Mouse (Mus musculus) midbrain, embryonic 10.5 days (tissue): ENCODE data around the gene Ankrd33. TPM values are rescaled to one million over a fixed set of nuclear protein-coding genes. Genes with fewer than 3 reads are reported as not detected.
"Not testable (repeated sequence)": the region's sequence is repeated elsewhere in the genome, so short reads cannot be mapped to it uniquely, and the experiment has no call there.

Experiments
- DNase-seq: peaks from one replicate; pipeline ENCODE4 v3.0.0-alpha.2; 2017; ENCODE audit warnings: low spot score
- H3K27ac ChIP-seq: fragments of 300-500 bp; sonication (generic); replicated peaks from 2 replicates; pipeline ENCODE4 v1.5.1; 2016; ENCODE audit warnings: mild to moderate bottlenecking
- H3K27me3 ChIP-seq: fragments of 300-500 bp; sonication (generic); 2 replicates; pipeline ENCODE4 v1.6.1; 2016; ENCODE audit warnings: low read depth, mild to moderate bottlenecking; ENCODE audit not compliant: poor library complexity, severe bottlenecking
- H3K36me3 ChIP-seq: fragments of 300-500 bp; sonication (generic); 2 replicates; pipeline ENCODE4 v1.6.1; 2016; ENCODE audit warnings: mild to moderate bottlenecking, moderate library complexity
- H3K4me1 ChIP-seq: fragments of 300-500 bp; sonication (generic); 2 replicates; pipeline ENCODE4 v1.6.1; 2016
- H3K4me3 ChIP-seq: fragments of 300-500 bp; sonication (generic); 2 replicates; pipeline ENCODE4 v1.5.1; 2016; ENCODE audit warnings: mild to moderate bottlenecking, moderate library complexity
- H3K9me3 ChIP-seq: fragments of 300-500 bp; sonication (generic); replicated peaks from 2 replicates; pipeline ENCODE4 v1.6.1; 2016; ENCODE audit warnings: mild to moderate bottlenecking
- WGBS: fragments of 180-500 bp; shearing (Covaris S2); methylation state at CpG from one replicate; pipeline ENCODE4 v1.1.7; 2016; 5-methylcytosine and 5-hydroxymethylcytosine counted together
- polyA plus RNA-seq: library from polyadenylated mRNA; unstranded; fragments of >200 nt; fragmentation: Nextera tagmentation; extraction: Ambion mirVana; gene quantifications from 2 replicates; pipeline ENCODE4 v1.2.1, GENCODE M21; 2016

Ankrd33 gene
- polyA plus RNA-seq, 1 experiment from 2014 or later = not detected

DNA sequence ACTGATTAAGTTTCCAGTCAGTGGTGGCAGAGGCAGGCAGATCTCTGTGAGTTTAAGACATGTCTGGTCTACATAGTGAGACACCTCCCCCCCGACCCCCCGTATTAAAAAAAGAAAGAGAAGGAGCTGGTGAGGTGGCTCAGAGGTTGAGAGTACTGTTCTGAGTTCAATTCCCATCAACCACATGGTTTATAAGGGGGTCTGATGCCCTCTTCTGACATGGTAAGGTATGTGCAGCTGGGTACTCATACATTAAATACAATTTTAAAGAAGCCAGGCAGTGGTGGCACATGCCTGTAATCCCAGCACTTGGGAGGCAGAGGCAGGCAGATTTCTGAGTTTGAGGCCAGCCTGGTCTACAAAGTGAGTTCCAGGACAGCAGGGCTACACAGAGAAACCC is 1.8 kb upstream of the Ankrd33 start:
- H3K4me3 ChIP-seq, H3K4me1 ChIP-seq, H3K36me3 ChIP-seq, H3K9me3 ChIP-seq, H3K27ac ChIP-seq: not testable (repeated sequence)
- WGBS = 93% methylated on average over 2 of the region's 2 CpGs
- H3K27me3 ChIP-seq = peaks cover 14% of the 10 kb centered on the region; the same call in 1 of the 2 replicates
- DNase-seq = peak; percentile 10

- no peak for DNase-seq
- Histone ChIP-seq H3K4me3 (no peak overlapping the region), H3K9me3 (0 out of 2 replicates have a peak, but pooled peaks cover 3% of the 10 kb centered on the region), H3K36me3 (no peaks in the 10 kb centered on the region), H3K4me1 (peaks cover 12% of the 10 kb centered on the region), H3K27me3 (0 out of 2 replicates have a peak, but pooled peaks cover 10% of the 10 kb centered on the region), H3K27ac (peak overlapping the region; percentile 33; the same call in 1 of the 2 replicates)
- WGBS = 70% methylated on average over 14 of the region's 14 CpGs
These were observed 3.0 kb downstream of the Ankrd33 start for GRCm38 (mm10) chr15:101118399-101119125.

DNA sequence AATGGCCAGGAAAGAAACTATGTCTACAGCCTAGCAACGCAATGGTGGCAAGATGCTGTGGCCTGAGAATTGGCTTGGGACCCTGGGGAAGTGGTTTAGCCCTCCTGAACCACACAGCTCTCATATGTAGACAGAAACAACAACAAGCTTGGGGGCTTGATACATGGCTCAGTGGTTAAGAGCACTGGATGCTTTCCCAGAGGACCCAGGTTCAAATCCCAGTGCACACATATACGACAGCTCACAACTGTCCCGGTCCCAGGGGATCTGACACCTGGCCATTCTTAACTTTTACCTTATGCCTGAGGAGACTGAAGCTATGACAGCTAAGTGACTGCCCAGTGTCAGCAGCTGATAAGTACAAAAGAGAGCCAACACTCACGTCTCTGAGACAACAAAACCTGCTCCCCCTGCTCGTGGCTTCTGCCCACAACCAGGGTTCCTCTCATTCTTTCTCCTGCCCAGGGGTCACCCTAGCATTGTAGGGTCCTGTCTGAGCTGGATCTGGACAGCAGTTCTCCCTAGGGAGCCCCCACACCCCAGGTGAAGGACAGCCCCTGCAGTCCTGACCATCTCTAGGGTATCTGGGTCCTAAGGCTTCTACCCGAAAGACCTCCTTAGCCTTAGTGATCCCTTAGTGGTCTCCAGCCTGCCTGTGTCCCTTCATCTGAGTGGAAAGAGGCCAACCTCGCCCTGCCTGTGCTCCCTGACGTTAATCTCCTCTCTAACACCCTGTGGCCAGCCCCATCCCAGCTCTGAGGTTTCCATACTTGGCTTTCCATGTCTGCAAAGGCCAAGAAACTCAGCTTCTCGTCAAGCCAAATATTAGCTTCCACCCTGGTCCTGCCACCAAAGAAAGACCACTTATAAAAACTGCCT is 6.1 kb downstream of the Ankrd33 start:
- Histone ChIP-seq H3K4me1 (peaks cover 12% of the 10 kb centered on the region), H3K4me3 (no peak overlapping the region), H3K36me3 (no peaks in the 10 kb centered on the region), H3K9me3 (no peaks in the 10 kb centered on the region; the same call in 1 of the 2 replicates), H3K27ac (no peak overlapping the region), H3K27me3 (peaks cover 27% of the 10 kb centered on the region)
- WGBS = 77% methylated on average over 9 of the region's 9 CpGs
- DNase-seq = peak; percentile 10

- 30% methylated on average over 2 of the region's 2 CpGs for WGBS
- no peak for DNase-seq
- peaks cover 33% of the 10 kb centered on the region for H3K27me3 ChIP-seq
- H3K4me1 ChIP-seq = peaks cover 16% of the 10 kb centered on the region
- H3K36me3 ChIP-seq = no peaks in the 10 kb centered on the region
- H3K9me3 ChIP-seq = no peaks in the 10 kb centered on the region; the same call in 1 of the 2 replicates
- H3K4me3 ChIP-seq = no peak overlapping the region
- no peak overlapping the region for H3K27ac ChIP-seq
These were observed 6.7 kb downstream of the Ankrd33 start for GRCm38 (mm10) chr15:101122290-101122589.

DNA sequence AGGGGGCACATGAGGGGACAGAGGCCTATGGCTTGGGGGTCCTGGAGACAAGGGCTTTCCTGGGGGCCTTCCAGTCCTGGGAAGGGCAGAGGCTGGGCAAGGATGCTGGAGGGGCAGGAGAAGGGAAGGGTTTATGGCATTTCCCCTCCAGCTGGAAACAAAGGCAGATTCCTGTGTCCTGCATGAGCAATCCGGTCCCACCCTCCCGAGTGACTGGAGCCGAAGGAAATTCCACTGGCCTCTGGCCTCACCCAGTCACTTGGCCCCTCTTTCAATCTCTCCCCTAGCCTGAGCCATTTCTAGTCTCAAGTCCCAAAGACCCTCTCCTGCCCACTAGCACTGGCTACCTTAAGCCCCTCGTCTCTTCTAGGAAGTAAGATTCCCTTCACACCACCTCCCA is 7.6 kb downstream of the Ankrd33 start:
- Histone ChIP-seq H3K4me1 (peaks cover 25% of the 10 kb centered on the region), H3K4me3 (no peak overlapping the region), H3K27ac (peak overlapping the region; percentile 2; the same call in 1 of the 2 replicates), H3K27me3 (peaks cover 42% of the 10 kb centered on the region), H3K9me3 (no peaks in the 10 kb centered on the region; the same call in 1 of the 2 replicates), H3K36me3 (no peaks in the 10 kb centered on the region)
- 83% methylated on average over 4 of the region's 4 CpGs for WGBS
- no peak for DNase-seq

GRCm38 (mm10) chr15:101125561-101125960 is 10.0 kb downstream of the Ankrd33 start:
- H3K27ac ChIP-seq = no peak overlapping the region
- 92% methylated on average over 6 of the region's 6 CpGs for WGBS
- no peak overlapping the region for H3K4me3 ChIP-seq
- peaks cover 35% of the 10 kb centered on the region for H3K4me1 ChIP-seq
- no peaks in the 10 kb centered on the region; the same call in 1 of the 2 replicates for H3K9me3 ChIP-seq
- H3K27me3 ChIP-seq = peaks cover 55% of the 10 kb centered on the region
- H3K36me3 ChIP-seq = no peaks in the 10 kb centered on the region
- no peak for DNase-seq

- no peak for DNase-seq
- 73% methylated on average over 12 of the region's 12 CpGs for WGBS
- peaks cover 69% of the 10 kb centered on the region for H3K27me3 ChIP-seq
- no peaks in the 10 kb centered on the region for H3K36me3 ChIP-seq
- H3K4me1 ChIP-seq = peaks cover 40% of the 10 kb centered on the region
- no peak overlapping the region for H3K27ac ChIP-seq
- no peaks in the 10 kb centered on the region; the same call in 1 of the 2 replicates for H3K9me3 ChIP-seq
- no peak overlapping the region for H3K4me3 ChIP-seq
These were observed 11.5 kb downstream of the Ankrd33 start for GRCm38 (mm10) chr15:101126876-101127544.

GRCm38 (mm10) chr15:101128181-101129089 is 12.9 kb downstream of the Ankrd33 start, which contains the start of gene Acvrl1:
TSS of gene Acvrl1 (plus strand) at chr15:101128522.
- peak within 1 kb of the TSS; percentile 46; the same call in 1 of the 2 replicates for H3K27ac ChIP-seq
- peaks cover 35% of the 10 kb centered on the region for H3K4me1 ChIP-seq
- DNase-seq = peak; percentile 48
- H3K36me3 ChIP-seq = no peaks in the 10 kb centered on the region
- peaks cover 83% of the 10 kb centered on the region for H3K27me3 ChIP-seq
- H3K4me3 ChIP-seq = peak within 1 kb of the TSS; percentile 50
- WGBS = 4% methylated on average over 46 of the region's 46 CpGs
- H3K9me3 ChIP-seq = no peaks in the 10 kb centered on the region; the same call in 1 of the 2 replicates

GRCm38 (mm10) chr15:101129412-101129811 is 13.9 kb downstream of the Ankrd33 start:
- no peak overlapping the region for H3K27ac ChIP-seq
- H3K36me3 ChIP-seq = no peaks in the 10 kb centered on the region
- DNase-seq = no peak
- 23% methylated on average over 5 of the region's 5 CpGs for WGBS
- peaks cover 45% of the 10 kb centered on the region for H3K4me1 ChIP-seq
- H3K4me3 ChIP-seq = peak overlapping the region; percentile 50; the same call in 1 of the 2 replicates
- H3K9me3 ChIP-seq = no peaks in the 10 kb centered on the region; the same call in 1 of the 2 replicates
- peaks cover 90% of the 10 kb centered on the region for H3K27me3 ChIP-seq

GRCm38 (mm10) chr15:101131498-101131897 is 15.9 kb downstream of the Ankrd33 start:
- no peak overlapping the region for H3K4me3 ChIP-seq
- H3K27me3 ChIP-seq = peaks cover 95% of the 10 kb centered on the region
- no peak overlapping the region for H3K27ac ChIP-seq
- 39% methylated on average over 11 of the region's 11 CpGs for WGBS
- no peaks in the 10 kb centered on the region for H3K36me3 ChIP-seq
- no peak for DNase-seq
- peaks cover 58% of the 10 kb centered on the region for H3K4me1 ChIP-seq
- no peaks in the 10 kb centered on the region for H3K9me3 ChIP-seq

- no peak overlapping the region for H3K4me3 ChIP-seq
- peaks cover 90% of the 10 kb centered on the region for H3K27me3 ChIP-seq
- no peak overlapping the region for H3K27ac ChIP-seq
- H3K9me3 ChIP-seq = no peaks in the 10 kb centered on the region
- DNase-seq = no peak
- no peaks in the 10 kb centered on the region for H3K36me3 ChIP-seq
- H3K4me1 ChIP-seq = peaks cover 56% of the 10 kb centered on the region
- WGBS = 77% methylated on average over 6 of the region's 6 CpGs
These were observed 16.5 kb downstream of the Ankrd33 start for GRCm38 (mm10) chr15:101132041-101132440.
